Mouse (Mus musculus) hindbrain, postnatal 0 days (tissue): ENCODE results near the gene Cbl. TPM values are rescaled to one million over a fixed set of nuclear protein-coding genes. Genes with fewer than 3 reads are reported as not detected.

ENCODE experiments used
- ATAC-seq: fragments of 200-750 bp; cut with Nextera tagmentation; 2 replicates; pipeline ENCODE4 v1.8.0; 2017; ENCODE audit warnings: mild to moderate bottlenecking, moderate TSS enrichment, moderate library complexity
- DNase-seq: peaks from one replicate; pipeline ENCODE4 v3.0.0-alpha.2; 2015; ENCODE audit warnings: low spot score
- H3K27ac ChIP-seq: fragments of 300-500 bp; sonication (generic); 2 replicates; pipeline ENCODE4 v1.5.1; 2014; ENCODE audit warnings: mild to moderate bottlenecking
- H3K27me3 ChIP-seq: fragments of 300-500 bp; sonication (generic); 2 replicates; pipeline ENCODE4 v1.6.1; 2014; ENCODE audit warnings: low read length, mixed read lengths; ENCODE audit not compliant: insufficient read depth
- H3K36me3 ChIP-seq: fragments of 300-500 bp; sonication (generic); 2 replicates; pipeline ENCODE4 v1.6.1; 2014; ENCODE audit warnings: low read length, mixed read lengths; ENCODE audit not compliant: insufficient read depth
- H3K4me1 ChIP-seq: fragments of 300-500 bp; sonication (generic); 2 replicates; pipeline ENCODE4 v1.6.1; 2014; ENCODE audit warnings: antibody characterized with exemption, low read length, mixed read lengths; ENCODE audit not compliant: insufficient read depth
- H3K4me2 ChIP-seq: fragments of 300-500 bp; sonication (generic); 2 replicates; pipeline ENCODE4 v1.6.1; 2014; ENCODE audit warnings: low read depth, mild to moderate bottlenecking, low read length, moderate library complexity, mixed read lengths
- H3K4me3 ChIP-seq: fragments of 300-500 bp; sonication (generic); 2 replicates; pipeline ENCODE4 v1.5.1; 2014; ENCODE audit warnings: low read length
- H3K9ac ChIP-seq: fragments of 300-500 bp; sonication (generic); replicated peaks from 2 replicates; pipeline ENCODE4 v1.6.1; 2014; ENCODE audit warnings: mild to moderate bottlenecking, low read length, moderate library complexity, mixed read lengths
- H3K9me3 ChIP-seq: fragments of 300-500 bp; sonication (generic); 2 replicates; pipeline ENCODE4 v1.6.1; 2016; ENCODE audit warnings: low read length, mixed read lengths
- CTCF ChIP-seq: IDR thresholded peaks from 2 replicates; pipeline ENCODE4 v1.5.1; 2016; ENCODE audit warnings: antibody characterized with exemption, control low read depth, low read depth
- WGBS: fragments of 180-500 bp; shearing (Covaris S2); extraction: QIAGEN DNeasy Blood & Tissue Kit; methylation state at CpG from one replicate; pipeline ENCODE4 v1.1.7; 2014; 5-methylcytosine and 5-hydroxymethylcytosine counted together
- polyA plus RNA-seq: library from polyadenylated mRNA; unstranded; fragments of >200 nt; fragmentation: Nextera tagmentation; extraction: Ambion mirVana; gene quantifications from 2 replicates; pipeline ENCODE4 v1.2.1, GENCODE M21; 2015
- total RNA-seq: library from RNA; depleted of rRNA; stranded (reverse); fragments of >200 nt; gene quantifications from 2 replicates; pipeline ENCODE4 v1.2.3, GENCODE M21; 2014

Gene Cbl
- total and polyA plus RNA-seq, 2 experiments from 2014 or later, result 13.2 to 24.2 TPM

GRCm38 (mm10) chr9:44130581-44131275, 103.1 kb downstream of the Cbl start:
- ATAC-seq, result peak; percentile 18; the same call in 1 of the 2 replicates
- Histone ChIP-seq H3K9ac (no peak overlapping the region), H3K36me3 (no peaks in the 10 kb centered on the region), H3K4me1 (peaks cover 13% of the 10 kb centered on the region), H3K4me2 (peak overlapping the region; percentile 59; the same call in 1 of the 2 replicates), H3K27me3 (peaks cover 14% of the 10 kb centered on the region; the same call in 1 of the 2 replicates), H3K27ac (no peak overlapping the region), H3K4me3 (no peak overlapping the region), H3K9me3 (no peaks in the 10 kb centered on the region)
- DNase-seq, result no peak
- no peak for TF ChIP-seq CTCF
- 22% methylated on average over 19 of the region's 19 CpGs for WGBS

- H3K4me3 ChIP-seq, result peak overlapping the region; percentile 26
- H3K4me2 ChIP-seq, result peak overlapping the region; percentile 59
- H3K36me3 ChIP-seq, result no peaks in the 10 kb centered on the region
- peaks cover 14% of the 10 kb centered on the region; the same call in 1 of the 2 replicates for H3K27me3 ChIP-seq
- no peaks in the 10 kb centered on the region for H3K9me3 ChIP-seq
- no peak for TF ChIP-seq CTCF
- peak; percentile 20 for DNase-seq
- peaks cover 13% of the 10 kb centered on the region for H3K4me1 ChIP-seq
- H3K9ac ChIP-seq, result peak overlapping the region; percentile 26; the same call in 1 of the 2 replicates
- ATAC-seq, result 0 out of 2 replicates have a peak, but pooled peaks have one; percentile 25
- WGBS, result under 1% methylated on average over 27 of the region's 27 CpGs
- H3K27ac ChIP-seq, result 0 out of 2 replicates have a peak overlapping the region, but pooled peaks have one; percentile 22
Measured at GRCm38 (mm10) chr9:44130034-44130433, 103.8 kb downstream of the Cbl start.

GRCm38 (mm10) chr9:44129633-44130032, 104.2 kb downstream of the Cbl start:
- 13% methylated on average over 9 of the region's 9 CpGs for WGBS

GRCm38 (mm10) chr9:44127351-44127801, 106.5 kb downstream of the Cbl start:
- no peak for TF ChIP-seq CTCF
- WGBS, result 35% methylated on average over 3 of the region's 3 CpGs

More at GRCm38 (mm10) chr9:44129633-44130032, 104.2 kb downstream of the Cbl start:
- ATAC-seq, result no peak
- TF ChIP-seq CTCF, result no peak
- no peaks in the 10 kb centered on the region for H3K9me3 ChIP-seq
- H3K27ac ChIP-seq, result 0 out of 2 replicates have a peak overlapping the region, but pooled peaks have one; percentile 22
- H3K27me3 ChIP-seq, result peaks cover 14% of the 10 kb centered on the region; the same call in 1 of the 2 replicates
- peak overlapping the region; percentile 59 for H3K4me2 ChIP-seq
- peaks cover 13% of the 10 kb centered on the region for H3K4me1 ChIP-seq
- H3K36me3 ChIP-seq, result no peaks in the 10 kb centered on the region
- DNase-seq, result no peak
- H3K9ac ChIP-seq, result peak overlapping the region; percentile 26; the same call in 1 of the 2 replicates
- H3K4me3 ChIP-seq, result peak overlapping the region; percentile 26

GRCm38 (mm10) chr9:44126746-44127145, 107.1 kb downstream of the Cbl start:
- no peak overlapping the region for H3K4me3 ChIP-seq
- no peak for DNase-seq
- WGBS, result 86% methylated on average over 3 of the region's 3 CpGs

More at GRCm38 (mm10) chr9:44127351-44127801, 106.5 kb downstream of the Cbl start:
- no peak for DNase-seq
- no peak overlapping the region for H3K4me3 ChIP-seq
- no peaks in the 10 kb centered on the region for H3K36me3 ChIP-seq
- no peak overlapping the region for H3K4me2 ChIP-seq
- H3K9me3 ChIP-seq, result no peaks in the 10 kb centered on the region
- peaks cover 4% of the 10 kb centered on the region for H3K4me1 ChIP-seq
- H3K27ac ChIP-seq, result no peak overlapping the region
- H3K9ac ChIP-seq, result no peak overlapping the region
- no peak for ATAC-seq
- H3K27me3 ChIP-seq, result peaks cover 2% of the 10 kb centered on the region; the same call in 1 of the 2 replicates

GRCm38 (mm10) chr9:44125546-44126428, 108.1 kb downstream of the Cbl start:
- TF ChIP-seq CTCF, result peak; percentile 89
- Histone ChIP-seq H3K4me2 (peak overlapping the region; percentile 27; the same call in 1 of the 2 replicates), H3K4me1 (peaks cover 4% of the 10 kb centered on the region), H3K9me3 (no peaks in the 10 kb centered on the region), H3K9ac (no peak overlapping the region), H3K27me3 (no peaks in the 10 kb centered on the region), H3K36me3 (no peaks in the 10 kb centered on the region), H3K4me3 (no peak overlapping the region), H3K27ac (0 out of 2 replicates have a peak overlapping the region, but pooled peaks have one; percentile 11)
- DNase-seq, result peak; percentile 94
- 22% methylated on average over 18 of the region's 18 CpGs for WGBS
- peak; percentile 71 for ATAC-seq

More at GRCm38 (mm10) chr9:44126746-44127145, 107.1 kb downstream of the Cbl start:
- no peak for TF ChIP-seq CTCF
- no peaks in the 10 kb centered on the region for H3K27me3 ChIP-seq
- H3K27ac ChIP-seq, result no peak overlapping the region
- no peak overlapping the region for H3K9ac ChIP-seq
- H3K4me2 ChIP-seq, result no peak overlapping the region
- no peaks in the 10 kb centered on the region for H3K9me3 ChIP-seq
- no peaks in the 10 kb centered on the region for H3K36me3 ChIP-seq
- ATAC-seq, result no peak
- H3K4me1 ChIP-seq, result peaks cover 4% of the 10 kb centered on the region
